Mouse (Mus musculus): ENCODE data around the gene Ptov1.

DNA sequence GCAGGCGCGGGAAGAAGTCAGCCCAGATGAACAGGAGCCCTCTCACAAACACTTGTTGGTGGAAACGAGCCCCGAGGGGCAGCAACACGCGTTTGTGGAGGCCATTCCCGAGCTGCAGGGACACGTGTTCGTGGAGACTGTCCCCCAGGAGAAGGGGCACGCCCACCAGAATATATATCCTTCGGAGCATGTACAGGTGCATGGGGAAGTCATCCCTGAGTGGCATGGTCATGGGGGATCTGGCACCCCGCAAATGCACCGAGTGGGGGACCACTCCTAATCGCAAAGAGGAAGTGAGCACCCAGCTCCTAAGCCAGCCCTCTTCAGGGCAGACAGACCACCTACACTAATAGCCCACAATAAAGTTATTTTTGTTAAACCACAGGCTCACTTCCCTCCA lies 29.2 kb downstream of the Ptov1 start:
- TF ChIP-seq POLR2A (IDR thresholded peaks at IDR 0.05; ENCODE audit: low read depth, low read length) (no peak), CTCF (IDR thresholded peaks at IDR 0.05; ENCODE audit: extremely low read depth, insufficient read length, insufficient replicate concordance, low read depth, low read length) (no peak)
